Comparison of ENCODE assay signal across 8 mouse cellular contexts in genomic region chr17:35917143-35917462, GRCm38 (mm10). TPM values are rescaled to one million over a fixed set of nuclear protein-coding genes. Genes with fewer than 3 reads are reported as not detected.
A peak's percentile ranks its signal among the peaks of the same experiment; 100 is the strongest.
DNase-seq lines count a peak whose midpoint lies in the region; ATAC-seq lines count a peak whose summit lies in the region.

No protein-coding gene starts in this region.

- H3K4me1 ChIP-seq in intestine, embryonic 16.5 days (ENCODE audit: control insufficient read depth, insufficient read depth, low read length) = peaks cover 26% of the 10 kb centered on the region
- H3K4me1 ChIP-seq in megakaryocyte, embryonic 14.5 days = peaks cover 52% of the 10 kb centered on the region

- peak; percentile 76 for DNase-seq in cerebellum, adult 11-12 months
- DNase-seq in cerebellum, postnatal 4 days (ENCODE audit: low spot score in 2 of 2) = no peak
- DNase-seq in thymus, postnatal 10 days (ENCODE audit: low spot score in 2 of 2) = peak; percentile 36 to 51
- DNase-seq in thymus, postnatal 0 days (ENCODE audit: low spot score) = no peak
- DNase-seq in ovary, postnatal 10 days (ENCODE audit: low spot score) = no peak
- no peak for DNase-seq in adipocyte (ENCODE audit: low spot score)

- peak overlapping the region; percentile 91 for H3K9ac ChIP-seq in intestine, embryonic 16.5 days (ENCODE audit: low read depth, low read length)

- WGBS in intestine, embryonic 16.5 days = 0% methylated on average over 8 of the region's 8 CpGs

- no peaks in the 10 kb centered on the region for H3K9me3 ChIP-seq in intestine, embryonic 16.5 days (ENCODE audit: control insufficient read depth, low read length)
- H3K9me3 ChIP-seq in megakaryocyte, embryonic 14.5 days = no peaks in the 10 kb centered on the region

- H3K4me3 ChIP-seq in intestine, embryonic 16.5 days (ENCODE audit: low read length) = peak overlapping the region; percentile 75
- peak overlapping the region; percentile 92 for H3K4me3 ChIP-seq in megakaryocyte, embryonic 14.5 days (replicated peaks)

- H3K27ac ChIP-seq in intestine, embryonic 16.5 days (ENCODE audit: low read length) = peak overlapping the region; percentile 96

- peaks cover 5% of the 10 kb centered on the region for H3K36me3 ChIP-seq in intestine, embryonic 16.5 days (ENCODE audit: control insufficient read depth, insufficient read depth, low read length)
- peaks cover 71% of the 10 kb centered on the region for H3K36me3 ChIP-seq in megakaryocyte, embryonic 14.5 days (replicated peaks; ENCODE audit: low read length)

- ATAC-seq in intestine, embryonic 16.5 days = no peak

- no peaks in the 10 kb centered on the region for H3K27me3 ChIP-seq in intestine, embryonic 16.5 days (replicated peaks; ENCODE audit: control insufficient read depth, insufficient read depth, low read length)
- no peaks in the 10 kb centered on the region for H3K27me3 ChIP-seq in megakaryocyte, embryonic 14.5 days (replicated peaks)

- H3K4me2 ChIP-seq in intestine, embryonic 16.5 days (ENCODE audit: low read depth, low read length) = peak overlapping the region; percentile 71

RNA-seq across cellular contexts. Expression of gene Ppp1r10, which starts 0.9 kb away (rescaled TPM):
- polyA plus RNA-seq in thymus, postnatal 0 days (2015; fragmentation: Nextera tagmentation; extraction: Ambion mirVana) = 35.6 and 36.0 TPM in 2 replicates
- polyA plus RNA-seq in intestine, embryonic 16.5 days (2015; fragmentation: Nextera tagmentation; extraction: Ambion mirVana) = 28.8 and 30.1 TPM in 2 replicates
- 28.5 and 36.4 TPM in 2 replicates for polyA plus RNA-seq in megakaryocyte, embryonic 14.5 days (2012; ENCODE audit: insufficient read depth, low replicate concordance)

RNA-seq across cellular contexts. Expression of gene Mrps18b, which starts 0.9 kb away (rescaled TPM):
- 91.1 and 93.5 TPM in 2 replicates for polyA plus RNA-seq in thymus, postnatal 0 days (2015; fragmentation: Nextera tagmentation; extraction: Ambion mirVana)
- 133 and 145 TPM in 2 replicates for polyA plus RNA-seq in intestine, embryonic 16.5 days (2015; fragmentation: Nextera tagmentation; extraction: Ambion mirVana)
- 5.7 TPM in 1 of 2 replicates, not detected in the other for polyA plus RNA-seq in megakaryocyte, embryonic 14.5 days (2012; ENCODE audit: insufficient read depth, low replicate concordance)

RNA-seq across cellular contexts. Expression of gene Atat1, which starts 7.2 kb away (rescaled TPM):
- 16.4 and 17.5 TPM in 2 replicates for polyA plus RNA-seq in thymus, postnatal 0 days (2015; fragmentation: Nextera tagmentation; extraction: Ambion mirVana)
- 43.4 and 45.4 TPM in 2 replicates for polyA plus RNA-seq in intestine, embryonic 16.5 days (2015; fragmentation: Nextera tagmentation; extraction: Ambion mirVana)
- polyA plus RNA-seq in megakaryocyte, embryonic 14.5 days (2012; ENCODE audit: insufficient read depth, low replicate concordance) = 15.4 and 23.3 TPM in 2 replicates

RNA-seq across cellular contexts. Expression of gene 2310061I04Rik, which starts 19.9 kb away (rescaled TPM):
- 24.5 and 27.1 TPM in 2 replicates for polyA plus RNA-seq in thymus, postnatal 0 days (2015; fragmentation: Nextera tagmentation; extraction: Ambion mirVana)
- polyA plus RNA-seq in intestine, embryonic 16.5 days (2015; fragmentation: Nextera tagmentation; extraction: Ambion mirVana) = 29.1 and 30.1 TPM in 2 replicates
- 101 and 470 TPM in 2 replicates for polyA plus RNA-seq in megakaryocyte, embryonic 14.5 days (2012; ENCODE audit: insufficient read depth, low replicate concordance)

RNA-seq across cellular contexts. Expression of gene Dhx16, which starts 37.5 kb away (rescaled TPM):
- polyA plus RNA-seq in thymus, postnatal 0 days (2015; fragmentation: Nextera tagmentation; extraction: Ambion mirVana) = 48.9 and 50.6 TPM in 2 replicates
- 36.0 and 38.3 TPM in 2 replicates for polyA plus RNA-seq in intestine, embryonic 16.5 days (2015; fragmentation: Nextera tagmentation; extraction: Ambion mirVana)
- 23.2 and 32.1 TPM in 2 replicates for polyA plus RNA-seq in megakaryocyte, embryonic 14.5 days (2012; ENCODE audit: insufficient read depth, low replicate concordance)

Comparison
In these comparisons a context has a peak if more than half of its experiments do, and no peak if none do; other contexts are left out.
1. DNase-seq: peak in cerebellum, adult 11-12 months (single experiment) and thymus, postnatal 10 days (2 of 2); none in cerebellum, postnatal 4 days (0 of 2), thymus, postnatal 0 days (single experiment), ovary, postnatal 10 days (single experiment) and adipocyte (single experiment).
2. RNA of gene Mrps18b, which starts 0.9 kb away (polyA plus RNA-seq): 133 to 145 TPM in intestine, embryonic 16.5 days and 91.1 to 93.5 TPM in thymus, postnatal 0 days; 5.7 TPM in megakaryocyte, embryonic 14.5 days; every median in the first group is over 10 times any median in the second.